Mouse (Mus musculus) myocyte (in vitro differentiated cells): ENCODE results near the gene Lpp. TPM values are rescaled to one million over a fixed set of nuclear protein-coding genes. Genes with fewer than 3 reads are reported as not detected.

Source experiments
- H3K27me3 ChIP-seq: one replicate; pipeline ENCODE4 v1.6.1; 2011; ENCODE audit not compliant: control insufficient read depth, insufficient read depth, insufficient read length
- H3K36me3 ChIP-seq: one replicate; pipeline ENCODE4 v1.6.1; 2011; ENCODE audit not compliant: control insufficient read depth, insufficient read depth
- H3K4me2 ChIP-seq: one replicate; pipeline ENCODE4 v1.6.1; 2011; ENCODE audit warnings: low read depth, control low read depth
- H3K4me3 ChIP-seq: one replicate; pipeline ENCODE4 v1.5.1; 2011; ENCODE audit warnings: mild to moderate bottlenecking, control low read depth, moderate library complexity
- H3K79me2 ChIP-seq: one replicate; pipeline ENCODE4 v1.6.1; 2011; ENCODE audit not compliant: control insufficient read depth, insufficient read depth
- H3ac ChIP-seq: one replicate; pipeline ENCODE4 v1.6.1; 2011; ENCODE audit not compliant: control insufficient read depth, insufficient read length
- CEBPB ChIP-seq: IDR thresholded peaks from 2 replicates; pipeline ENCODE4 v1.6.1; 2011; ENCODE audit warnings: mild to moderate bottlenecking, moderate library complexity; ENCODE audit not compliant: poor library complexity, insufficient read depth, severe bottlenecking
- E2F4 ChIP-seq: IDR thresholded peaks from one replicate; pipeline ENCODE4 v1.6.1; 2011; ENCODE audit warnings: mild to moderate bottlenecking, control low read depth, moderate library complexity; ENCODE audit not compliant: insufficient read depth
- MAX ChIP-seq: IDR thresholded peaks from one replicate; pipeline ENCODE4 v1.6.1; 2011; ENCODE audit warnings: low read depth, mild to moderate bottlenecking, control low read depth
- MYOD1 ChIP-seq, 3 experiments: IDR thresholded peaks; one replicate each; pipeline ENCODE4 v1.6.1; 2011; ENCODE audit warnings: control low read depth in 2 of 3, low read depth in 2 of 3, mild to moderate bottlenecking in 2 of 3, moderate library complexity in 1 of 3; ENCODE audit not compliant: insufficient read length in 2 of 3, control insufficient read depth in 1 of 3
- MYOG ChIP-seq, 3 experiments: IDR thresholded peaks; one replicate each; pipeline ENCODE4 v1.6.1; 2011; ENCODE audit warnings: control low read depth in 2 of 3, low read depth in 2 of 3, mild to moderate bottlenecking in 2 of 3; ENCODE audit not compliant: insufficient read length in 2 of 3, control insufficient read depth in 1 of 3, insufficient read depth in 1 of 3
- POLR2A ChIP-seq: IDR thresholded peaks from one replicate; pipeline ENCODE4 v1.6.1; 2011; ENCODE audit warnings: low read depth, mild to moderate bottlenecking, control low read depth, moderate library complexity; ENCODE audit not compliant: insufficient read length
- POLR2AphosphoS2 ChIP-seq: IDR thresholded peaks from one replicate; pipeline ENCODE4 v1.6.1; 2011; ENCODE audit warnings: low read depth, control low read depth; ENCODE audit not compliant: insufficient read length
- REST ChIP-seq: IDR thresholded peaks from one replicate; pipeline ENCODE4 v1.6.1; 2011; ENCODE audit warnings: mild to moderate bottlenecking, control low read depth, moderate library complexity; ENCODE audit not compliant: insufficient read depth, insufficient read length
- SRF ChIP-seq: IDR thresholded peaks from one replicate; pipeline ENCODE4 v1.6.1; 2011; ENCODE audit warnings: low read depth; ENCODE audit not compliant: control insufficient read depth, insufficient read length
- TCF12 ChIP-seq: IDR thresholded peaks from one replicate; pipeline ENCODE4 v1.6.1; 2011; ENCODE audit warnings: mild to moderate bottlenecking, control low read depth; ENCODE audit not compliant: poor library complexity, insufficient read depth, severe bottlenecking
- TCF3 ChIP-seq: IDR thresholded peaks from one replicate; pipeline ENCODE4 v1.6.1; 2011; ENCODE audit warnings: low read depth, control low read depth; ENCODE audit not compliant: insufficient read length
- USF1 ChIP-seq: IDR thresholded peaks from one replicate; pipeline ENCODE4 v1.6.1; 2011; ENCODE audit warnings: low read depth, mild to moderate bottlenecking, control low read depth, moderate library complexity
- polyA plus RNA-seq: library from polyadenylated mRNA; unstranded; fragments of >200 nt; fragmentation: generic; extraction: Trizol; gene quantifications from one replicate; pipeline ENCODE4 v1.2.1, GENCODE M21; 2012; ENCODE audit warnings: missing spikeins

Lpp gene
- polyA plus RNA-seq, 1 experiment, result 4.8 TPM

- Histone ChIP-seq H3ac (no peak overlapping the region), H3K79me2 (peaks cover 6% of the 10 kb centered on the region), H3K4me2 (peak overlapping the region; percentile 72), H3K27me3 (no peaks in the 10 kb centered on the region), H3K4me3 (no peak overlapping the region), H3K36me3 (no peaks in the 10 kb centered on the region)
- TF ChIP-seq E2F4 (no peak), MYOG (IDR thresholded peaks at IDR 0.05; ENCODE audit: control insufficient read depth in 1 of 3, insufficient read depth in 1 of 3, insufficient read length in 2 of 3, low read depth in 2 of 3) (no peak), CEBPB (0 out of 2 replicates have a peak, but pooled peaks have one; percentile 2)
Measured at GRCm38 (mm10) chr16:24737362-24738057, 344.2 kb downstream of the Lpp start.

GRCm38 (mm10) chr16:24740714-24741113 lies 347.4 kb downstream of the Lpp start:
- no peaks in the 10 kb centered on the region for H3K36me3 ChIP-seq
- no peak overlapping the region for H3ac ChIP-seq
- no peak overlapping the region for H3K4me3 ChIP-seq
- H3K27me3 ChIP-seq, result no peaks in the 10 kb centered on the region
- no peaks in the 10 kb centered on the region for H3K79me2 ChIP-seq
- no peak overlapping the region for H3K4me2 ChIP-seq
- no peak for TF ChIP-seq MYOD1 (IDR thresholded peaks at IDR 0.05; ENCODE audit: control insufficient read depth in 1 of 3, insufficient read length in 2 of 3, low read depth in 2 of 3)
- no peak for TF ChIP-seq MAX
- TF ChIP-seq TCF3, result no peak
- TF ChIP-seq POLR2A, result no peak
- TF ChIP-seq E2F4, result no peak
- TF ChIP-seq REST, result no peak
- TF ChIP-seq MYOG (IDR thresholded peaks at IDR 0.05; ENCODE audit: control insufficient read depth in 1 of 3, insufficient read depth in 1 of 3, insufficient read length in 2 of 3, low read depth in 2 of 3), result no peak

DNA sequence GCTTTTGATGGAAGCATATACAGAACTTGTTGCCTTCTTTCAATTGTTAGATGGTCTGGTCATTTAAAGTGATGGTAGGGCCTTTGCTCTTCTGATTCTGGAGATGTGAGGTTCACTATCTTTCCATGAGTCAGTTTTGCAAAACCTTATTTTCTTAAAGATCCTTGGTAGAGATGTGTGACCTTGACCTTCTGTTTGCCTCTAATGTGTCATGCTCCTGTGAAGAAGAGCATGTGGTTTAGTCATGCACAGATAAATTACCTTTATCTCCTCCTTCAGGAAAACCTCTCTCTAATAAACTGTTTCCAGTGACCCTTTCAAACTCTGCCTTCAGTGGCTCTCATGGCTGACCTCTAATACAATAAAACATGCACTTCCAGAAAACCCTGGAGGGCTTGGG lies 356.5 kb downstream of the Lpp start:
- no peak for TF ChIP-seq POLR2A
- no peak for TF ChIP-seq TCF12
- no peak for TF ChIP-seq MYOG (IDR thresholded peaks at IDR 0.05; ENCODE audit: control insufficient read depth in 1 of 3, insufficient read depth in 1 of 3, insufficient read length in 2 of 3, low read depth in 2 of 3)
- TF ChIP-seq E2F4, result no peak
- TF ChIP-seq CEBPB, result no peak
- TF ChIP-seq TCF3, result no peak
- TF ChIP-seq MAX, result no peak
- TF ChIP-seq SRF, result no peak
- TF ChIP-seq POLR2AphosphoS2, result no peak
- no peak for TF ChIP-seq REST
- TF ChIP-seq USF1, result no peak
- TF ChIP-seq MYOD1 (IDR thresholded peaks at IDR 0.05; ENCODE audit: control insufficient read depth in 1 of 3, insufficient read length in 2 of 3, low read depth in 2 of 3), result no peak
- no peak overlapping the region for H3K4me2 ChIP-seq
- no peaks in the 10 kb centered on the region for H3K36me3 ChIP-seq
- H3ac ChIP-seq, result no peak overlapping the region
- H3K27me3 ChIP-seq, result no peaks in the 10 kb centered on the region
- H3K4me3 ChIP-seq, result no peak overlapping the region
- no peaks in the 10 kb centered on the region for H3K79me2 ChIP-seq

DNA sequence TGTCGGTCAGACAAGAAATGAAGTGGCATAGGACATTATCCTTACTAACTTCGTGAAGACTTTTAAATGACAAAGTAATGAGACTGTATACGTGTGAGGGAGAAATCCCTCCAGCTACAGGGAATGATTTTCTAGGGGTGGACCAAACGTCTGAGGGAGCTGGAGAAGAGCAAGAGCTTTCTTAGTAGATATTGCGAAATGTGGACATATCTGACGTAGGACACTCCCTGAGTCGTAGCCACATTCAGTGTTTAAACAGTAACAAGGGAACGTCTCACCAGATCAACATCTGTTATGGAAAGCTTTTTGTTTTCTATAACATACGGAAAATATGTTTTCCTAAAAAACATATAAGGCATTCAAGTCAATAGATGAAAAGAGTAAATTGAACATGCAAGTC lies 362.8 kb downstream of the Lpp start:
- no peaks in the 10 kb centered on the region for H3K36me3 ChIP-seq
- H3K27me3 ChIP-seq, result no peaks in the 10 kb centered on the region
- H3K4me2 ChIP-seq, result no peak overlapping the region
- no peak overlapping the region for H3ac ChIP-seq
- no peaks in the 10 kb centered on the region for H3K79me2 ChIP-seq
- no peak overlapping the region for H3K4me3 ChIP-seq
- TF ChIP-seq CEBPB (peak; percentile 87), USF1 (no peak), MYOG (IDR thresholded peaks at IDR 0.05; ENCODE audit: control insufficient read depth in 1 of 3, insufficient read depth in 1 of 3, insufficient read length in 2 of 3, low read depth in 2 of 3) (no peak)

- Histone ChIP-seq H3K79me2 (no peaks in the 10 kb centered on the region), H3K4me2 (no peak overlapping the region), H3K27me3 (no peaks in the 10 kb centered on the region), H3K4me3 (no peak overlapping the region), H3ac (no peak overlapping the region), H3K36me3 (peaks cover 13% of the 10 kb centered on the region)
- TF ChIP-seq CEBPB (no peak), TCF3 (no peak), SRF (no peak), MYOD1 (IDR thresholded peaks at IDR 0.05; ENCODE audit: control insufficient read depth in 1 of 3, insufficient read length in 2 of 3, low read depth in 2 of 3) (no peak), POLR2A (no peak), REST (no peak), POLR2AphosphoS2 (no peak), USF1 (no peak), TCF12 (no peak), MAX (no peak), E2F4 (no peak), MYOG (IDR thresholded peaks at IDR 0.05; ENCODE audit: control insufficient read depth in 1 of 3, insufficient read depth in 1 of 3, insufficient read length in 2 of 3, low read depth in 2 of 3) (no peak)
Measured at GRCm38 (mm10) chr16:24766051-24766450, 372.7 kb downstream of the Lpp start.
